Comparison of ENCODE assay signal across 21 mouse cellular contexts in genomic region chr15:89572147-89572546, GRCm38 (mm10). TPM values are rescaled to one million over a fixed set of nuclear protein-coding genes. Genes with fewer than 3 reads are reported as not detected.
DNase-seq lines count a peak whose midpoint lies in the region; ATAC-seq and TF ChIP-seq lines count a peak whose summit lies in the region.
"Had no signal": no experiment of that assay in that cellular context is flagged by ENCODE, and none has a peak within 500 bp of the region (broad histone marks: within the 10 kb centered on the region; RNA-seq: fewer than 3 reads in every experiment).

No protein-coding gene starts in this region.

- no peak overlapping the region for H3K4me3 ChIP-seq in liver, embryonic 12.5 days
- no peak overlapping the region for H3K4me3 ChIP-seq in layer of hippocampus, adult 2 months
- H3K4me3 ChIP-seq: embryonic facial prominence, embryonic 13.5 days; forebrain, embryonic 12.5 days; hindbrain, embryonic 10.5 days; intestine, embryonic 15.5 days had no signal

- TF ChIP-seq CTCF in layer of hippocampus, adult 2 months (conservative IDR thresholded peaks at IDR 0.05), result no peak

- H3K9me3 ChIP-seq in liver, embryonic 12.5 days (replicated peaks), result no peaks in the 10 kb centered on the region
- H3K9me3 ChIP-seq: embryonic facial prominence, embryonic 13.5 days; forebrain, embryonic 12.5 days; hindbrain, embryonic 10.5 days; intestine, embryonic 15.5 days had no signal

- no peak overlapping the region for H3K27ac ChIP-seq in liver, embryonic 12.5 days
- H3K27ac ChIP-seq in layer of hippocampus, adult 2 months, result no peak overlapping the region
- H3K27ac ChIP-seq: embryonic facial prominence, embryonic 13.5 days; forebrain, embryonic 12.5 days; hindbrain, embryonic 10.5 days; hindbrain, embryonic 14.5 days; intestine, embryonic 15.5 days had no signal

- no peaks in the 10 kb centered on the region for H3K36me3 ChIP-seq in liver, embryonic 12.5 days
- H3K36me3 ChIP-seq: embryonic facial prominence, embryonic 13.5 days; forebrain, embryonic 12.5 days; hindbrain, embryonic 10.5 days; intestine, embryonic 15.5 days had no signal

- H3K9ac ChIP-seq in liver, embryonic 12.5 days, result no peak overlapping the region
- H3K9ac ChIP-seq: embryonic facial prominence, embryonic 13.5 days; forebrain, embryonic 12.5 days; hindbrain, embryonic 14.5 days; intestine, embryonic 15.5 days had no signal

- H3K27me3 ChIP-seq in liver, embryonic 12.5 days (replicated peaks), result no peaks in the 10 kb centered on the region
- H3K27me3 ChIP-seq: embryonic facial prominence, embryonic 13.5 days; forebrain, embryonic 12.5 days; intestine, embryonic 15.5 days had no signal

- ATAC-seq in frontal cortex, adult (ENCODE audit: low TSS enrichment), result peak; percentile 67
- ATAC-seq in liver, embryonic 12.5 days, result no peak
- peak; percentile 43; the same call in 1 of the 2 replicates for ATAC-seq in megakaryocyte-erythroid progenitor cell, adult 5-6 weeks (replicated peaks; ENCODE audit: low FRiP score, low TSS enrichment, poor library complexity, severe bottlenecking)
- ATAC-seq: forebrain, embryonic 16.5 days; intestine, embryonic 15.5 days had no signal

- no peak overlapping the region for H3K4me2 ChIP-seq in liver, embryonic 12.5 days
- H3K4me2 ChIP-seq: embryonic facial prominence, embryonic 13.5 days; forebrain, embryonic 12.5 days; hindbrain, embryonic 14.5 days; intestine, embryonic 15.5 days had no signal

- no peak for DNase-seq in frontal cortex, postnatal 36 days (ENCODE audit: low spot score in 2 of 2)
- DNase-seq in liver (peak; percentile 20), 416B (ENCODE audit: low read depth) (peak; percentile 83)
- no peak for DNase-seq in layer of hippocampus, adult 2 months (ENCODE audit: low spot score in 2 of 2)
- DNase-seq: adrenal gland, postnatal 10 days; cerebellum, adult 11 months; cerebellum, adult 8-10 months; cerebellum, postnatal 25 days; gastrocnemius, postnatal 10 days; heart, postnatal 10 days had no signal

- H3K4me1 ChIP-seq in liver, embryonic 12.5 days, result peaks cover 6% of the 10 kb centered on the region; the same call in 1 of the 2 replicates
- H3K4me1 ChIP-seq: forebrain, embryonic 12.5 days; hindbrain, embryonic 10.5 days; intestine, embryonic 15.5 days had no signal

- WGBS in liver, embryonic 12.5 days (ENCODE audit: insufficient replicate concordance), result 27% methylated on average over 8 of the region's 8 CpGs

RNA-seq across cellular contexts. Expression of gene Acr, which starts 4.0 kb away (rescaled TPM):
- not detected in 2 replicates for polyA plus RNA-seq in liver, embryonic 12.5 days (2016; fragmentation: Nextera tagmentation; extraction: Ambion mirVana)
- total RNA-seq in megakaryocyte-erythroid progenitor cell, adult 5-6 weeks (2014; fragmentation: Nextera tagmentation), result 1.3 and 4.0 TPM in 2 replicates
- not detected in 2 replicates for total RNA-seq in megakaryocyte-erythroid progenitor cell, adult 5-6 weeks (2017)
- 1 to 10 TPM in 1 of 2 experiments, under 1 TPM in 1; 0.92 to 1.3 TPM for total RNA-seq in layer of hippocampus, adult 2 months (2021)
- total RNA-seq: MEL had no signal
- polyA plus RNA-seq: C2C12; intestine, embryonic 15.5 days had no signal

RNA-seq across cellular contexts. Expression of gene Rabl2, which starts 19.6 kb away (rescaled TPM):
- 10.3 and 11.2 TPM in 2 replicates for polyA plus RNA-seq in liver, embryonic 12.5 days (2016; fragmentation: Nextera tagmentation; extraction: Ambion mirVana)
- 11.1 and 16.6 TPM in 2 replicates for total RNA-seq in megakaryocyte-erythroid progenitor cell, adult 5-6 weeks (2014; fragmentation: Nextera tagmentation)
- 8.4 and 11.7 TPM in 2 replicates for total RNA-seq in megakaryocyte-erythroid progenitor cell, adult 5-6 weeks (2017)
- total RNA-seq in layer of hippocampus, adult 2 months (2021), result 10 to 100 TPM; 29.6 to 29.9 TPM

Comparison
In these comparisons a context has a peak if more than half of its experiments do, and no peak if none do; other contexts are left out.
1. DNase-seq: peak in liver (single experiment) and 416B (single experiment); none in frontal cortex, postnatal 36 days (0 of 2) and layer of hippocampus, adult 2 months (0 of 2).